Mouse (Mus musculus): ENCODE measurements around the gene Sfmbt1.

DNA sequence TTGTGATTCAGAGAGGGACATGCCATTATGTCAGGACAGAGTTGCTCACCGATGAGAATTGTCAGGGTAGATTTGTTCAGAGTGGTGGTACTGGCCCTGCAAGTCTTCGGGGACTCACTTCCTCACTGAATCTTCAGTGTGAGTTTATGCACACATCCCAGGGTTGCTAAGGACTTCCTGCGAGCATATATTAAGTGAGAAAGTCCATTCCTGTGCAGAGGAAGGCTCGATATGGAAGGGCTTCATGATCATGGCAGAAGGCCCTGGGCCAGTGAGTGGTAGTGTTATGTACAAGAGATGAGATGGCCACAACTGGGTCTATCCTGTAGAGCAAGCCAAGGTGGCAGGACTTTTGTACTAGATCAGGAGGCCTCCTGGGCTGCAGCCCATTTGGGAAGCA lies 112.8 kb downstream of the Sfmbt1 start:
- TF ChIP-seq CTCF (conservative IDR thresholded peaks at IDR 0.05; ENCODE audit: low read length) (no peak), POU5F1 (IDR thresholded peaks at IDR 0.05; ENCODE audit: borderline replicate concordance, low read length) (no peak)
